Mouse (Mus musculus) forebrain, embryonic 14.5 days (tissue): ENCODE data around the gene Sf1. TPM values are rescaled to one million over a fixed set of nuclear protein-coding genes. Genes with fewer than 3 reads are reported as not detected.

ENCODE experiments used
- ATAC-seq: fragments of 200-750 bp; cut with Nextera tagmentation; 2 replicates; pipeline ENCODE4 v1.8.0; 2017; ENCODE audit warnings: mild to moderate bottlenecking, moderate library complexity
- DNase-seq: peaks from one replicate; pipeline ENCODE4 v3.0.0-alpha.2; 2015; ENCODE audit warnings: low spot score
- H3K27ac ChIP-seq: fragments of 300-500 bp; sonication (generic); 2 replicates; pipeline ENCODE4 v1.5.1; 2014; ENCODE audit warnings: low read depth, mild to moderate bottlenecking, control low read depth, low read length, moderate library complexity
- H3K27me3 ChIP-seq: fragments of 300-500 bp; sonication (generic); replicated peaks from 2 replicates; pipeline ENCODE4 v1.6.1; 2014; ENCODE audit warnings: low read length, control low read depth, mixed read lengths; ENCODE audit not compliant: control insufficient read depth, insufficient read depth
- H3K36me3 ChIP-seq: fragments of 300-500 bp; sonication (generic); 2 replicates; pipeline ENCODE4 v1.6.1; 2014; ENCODE audit warnings: low read length, control low read depth; ENCODE audit not compliant: control insufficient read depth, insufficient read depth
- H3K4me1 ChIP-seq: fragments of 300-500 bp; sonication (generic); 2 replicates; pipeline ENCODE4 v1.6.1; 2014; ENCODE audit warnings: antibody characterized with exemption, low read length, control low read depth; ENCODE audit not compliant: control insufficient read depth, insufficient read depth
- H3K4me2 ChIP-seq: fragments of 300-500 bp; sonication (generic); 2 replicates; pipeline ENCODE4 v1.6.1; 2014; ENCODE audit warnings: mild to moderate bottlenecking, control low read depth, low read length
- H3K4me3 ChIP-seq: fragments of 300-500 bp; sonication (generic); 2 replicates; pipeline ENCODE4 v1.5.1; 2014; ENCODE audit warnings: low read depth, low read length, control low read depth
- H3K9ac ChIP-seq: fragments of 300-500 bp; sonication (generic); 2 replicates; pipeline ENCODE4 v1.6.1; 2014; ENCODE audit warnings: mild to moderate bottlenecking, low read length, control low read depth, moderate library complexity
- H3K9me3 ChIP-seq: fragments of 300-500 bp; sonication (generic); replicated peaks from 2 replicates; pipeline ENCODE4 v1.6.1; 2016; ENCODE audit warnings: low read length, control low read depth, mixed read lengths; ENCODE audit not compliant: control insufficient read depth
- WGBS: fragments of 180-500 bp; shearing (Covaris S2); extraction: QIAGEN DNeasy Blood & Tissue Kit; methylation state at CpG from one replicate; pipeline ENCODE4 v1.1.7; 2014; 5-methylcytosine and 5-hydroxymethylcytosine counted together
- polyA plus RNA-seq: library from polyadenylated mRNA; unstranded; fragments of >200 nt; fragmentation: Nextera tagmentation; extraction: Ambion mirVana; gene quantifications from 2 replicates; pipeline ENCODE4 v1.2.1, GENCODE M21; 2014

The Sf1 gene
- polyA plus RNA-seq: 90.4 and 115 TPM in 2 replicates

GRCm38 (mm10) chr19:6363411-6364240 lies at the start of gene Sf1:
Sf1 (plus strand) TSS chr19:6363690.
- peak within 1 kb of the TSS; percentile 99 for H3K4me3 ChIP-seq
- peaks cover 11% of the 10 kb centered on the region; the same call in 1 of the 2 replicates for H3K4me1 ChIP-seq
- H3K9me3 ChIP-seq: no peaks in the 10 kb centered on the region
- peak within 1 kb of the TSS; percentile 99 for H3K9ac ChIP-seq
- H3K36me3 ChIP-seq: peaks cover 39% of the 10 kb centered on the region
- H3K27me3 ChIP-seq: no peaks in the 10 kb centered on the region
- peak within 1 kb of the TSS; percentile 98 for H3K27ac ChIP-seq
- peak; percentile 98 for ATAC-seq
- DNase-seq: peak; percentile 100
- H3K4me2 ChIP-seq: peak within 1 kb of the TSS; percentile 97
- under 1% methylated on average over 85 of the region's 85 CpGs for WGBS

DNA sequence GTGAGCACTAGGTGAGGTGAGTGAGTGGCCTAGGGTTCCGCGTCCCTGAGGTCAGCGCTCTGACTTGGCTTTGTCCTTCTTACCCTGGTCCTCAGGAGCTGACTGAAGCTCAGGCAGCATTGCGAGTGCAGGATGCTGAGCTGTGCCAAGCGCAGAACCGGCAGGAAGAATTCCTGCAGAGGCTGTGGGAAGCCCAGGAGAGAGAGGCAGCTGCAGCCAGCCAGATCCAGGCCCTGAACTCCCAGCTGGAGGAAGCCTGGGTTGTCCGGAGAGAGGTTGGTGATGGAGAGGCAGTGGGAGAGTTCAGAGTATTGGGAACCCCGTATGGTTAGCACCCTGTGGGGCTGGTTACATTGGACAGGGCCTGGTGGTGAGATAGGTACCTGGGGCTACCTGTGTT lies 49.7 kb upstream of the Sf1 start:
- Histone ChIP-seq H3K27ac (no peak overlapping the region), H3K36me3 (no peaks in the 10 kb centered on the region), H3K27me3 (no peaks in the 10 kb centered on the region), H3K4me1 (no peaks in the 10 kb centered on the region), H3K9me3 (no peaks in the 10 kb centered on the region), H3K9ac (no peak overlapping the region), H3K4me2 (no peak overlapping the region), H3K4me3 (no peak overlapping the region)
- no peak for DNase-seq
- WGBS: 90% methylated on average over 8 of the region's 8 CpGs
- no peak for ATAC-seq

- no peaks in the 10 kb centered on the region for H3K36me3 ChIP-seq
- H3K27ac ChIP-seq: no peak overlapping the region
- H3K4me2 ChIP-seq: no peak overlapping the region
- DNase-seq: no peak
- no peak overlapping the region for H3K9ac ChIP-seq
- no peak for ATAC-seq
- no peaks in the 10 kb centered on the region for H3K4me1 ChIP-seq
- no peaks in the 10 kb centered on the region for H3K27me3 ChIP-seq
- no peak overlapping the region for H3K4me3 ChIP-seq
- no peaks in the 10 kb centered on the region for H3K9me3 ChIP-seq
- 85% methylated on average over 8 of the region's 8 CpGs for WGBS
Measured at GRCm38 (mm10) chr19:6314513-6314912, 49.0 kb upstream of the Sf1 start.

GRCm38 (mm10) chr19:6315573-6315972 lies 47.9 kb upstream of the Sf1 start:
- Histone ChIP-seq H3K9me3 (no peaks in the 10 kb centered on the region), H3K36me3 (no peaks in the 10 kb centered on the region), H3K4me1 (no peaks in the 10 kb centered on the region), H3K9ac (no peak overlapping the region), H3K4me2 (no peak overlapping the region), H3K27ac (no peak overlapping the region), H3K27me3 (no peaks in the 10 kb centered on the region), H3K4me3 (no peak overlapping the region)
- ATAC-seq: no peak
- 78% methylated on average over 14 of the region's 14 CpGs for WGBS
- DNase-seq: no peak

GRCm38 (mm10) chr19:6318145-6318544 lies 45.3 kb upstream of the Sf1 start:
- no peak for ATAC-seq
- no peak for DNase-seq
- 92% methylated on average over 12 of the region's 12 CpGs for WGBS
- H3K36me3 ChIP-seq: no peaks in the 10 kb centered on the region
- no peaks in the 10 kb centered on the region for H3K27me3 ChIP-seq
- no peaks in the 10 kb centered on the region for H3K4me1 ChIP-seq
- no peak overlapping the region for H3K9ac ChIP-seq
- H3K4me2 ChIP-seq: no peak overlapping the region
- no peaks in the 10 kb centered on the region for H3K9me3 ChIP-seq
- H3K4me3 ChIP-seq: no peak overlapping the region
- H3K27ac ChIP-seq: no peak overlapping the region

DNA sequence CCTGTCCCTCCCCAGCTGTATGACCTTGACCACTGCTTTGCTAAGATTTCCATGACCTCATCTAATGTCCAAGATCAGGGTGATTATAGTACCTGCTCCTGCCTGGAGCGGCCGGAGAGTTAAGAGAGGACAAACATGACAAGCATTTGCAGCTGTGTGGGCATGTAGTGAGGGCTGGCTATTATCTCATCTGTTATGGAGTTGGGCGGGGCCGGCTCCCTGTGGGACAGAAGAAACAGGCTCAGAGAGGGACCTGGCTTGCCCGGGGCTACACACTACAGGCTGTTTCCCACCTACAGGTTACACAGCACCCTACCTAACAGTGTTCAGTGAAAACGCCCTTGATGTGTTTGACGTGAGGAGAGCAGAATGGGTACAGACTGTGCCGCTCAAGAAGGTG lies 42.1 kb upstream of the Sf1 start:
- H3K4me2 ChIP-seq: no peak overlapping the region
- H3K9me3 ChIP-seq: no peaks in the 10 kb centered on the region
- H3K27me3 ChIP-seq: no peaks in the 10 kb centered on the region
- WGBS: 93% methylated on average over 8 of the region's 8 CpGs
- H3K9ac ChIP-seq: no peak overlapping the region
- DNase-seq (no peak), ATAC-seq (no peak)
- H3K36me3 ChIP-seq: no peaks in the 10 kb centered on the region
- H3K27ac ChIP-seq: no peak overlapping the region
- no peaks in the 10 kb centered on the region for H3K4me1 ChIP-seq
- H3K4me3 ChIP-seq: no peak overlapping the region

GRCm38 (mm10) chr19:6321786-6322621 lies 41.5 kb upstream of the Sf1 start:
- no peak overlapping the region for H3K27ac ChIP-seq
- no peaks in the 10 kb centered on the region for H3K36me3 ChIP-seq
- 88% methylated on average over 33 of the region's 33 CpGs for WGBS
- DNase-seq (no peak), ATAC-seq (no peak)
- H3K27me3 ChIP-seq: no peaks in the 10 kb centered on the region
- no peak overlapping the region for H3K4me2 ChIP-seq
- H3K4me1 ChIP-seq: no peaks in the 10 kb centered on the region
- no peak overlapping the region for H3K4me3 ChIP-seq
- H3K9ac ChIP-seq: no peak overlapping the region
- H3K9me3 ChIP-seq: no peaks in the 10 kb centered on the region

GRCm38 (mm10) chr19:6324751-6325150 lies 38.7 kb upstream of the Sf1 start:
- Histone ChIP-seq H3K27me3 (no peaks in the 10 kb centered on the region), H3K36me3 (no peaks in the 10 kb centered on the region), H3K9me3 (no peaks in the 10 kb centered on the region), H3K4me3 (no peak overlapping the region), H3K9ac (no peak overlapping the region), H3K4me1 (no peaks in the 10 kb centered on the region), H3K27ac (no peak overlapping the region), H3K4me2 (no peak overlapping the region)
- WGBS: 83% methylated on average over 9 of the region's 9 CpGs
- ATAC-seq (no peak), DNase-seq (no peak)

DNA sequence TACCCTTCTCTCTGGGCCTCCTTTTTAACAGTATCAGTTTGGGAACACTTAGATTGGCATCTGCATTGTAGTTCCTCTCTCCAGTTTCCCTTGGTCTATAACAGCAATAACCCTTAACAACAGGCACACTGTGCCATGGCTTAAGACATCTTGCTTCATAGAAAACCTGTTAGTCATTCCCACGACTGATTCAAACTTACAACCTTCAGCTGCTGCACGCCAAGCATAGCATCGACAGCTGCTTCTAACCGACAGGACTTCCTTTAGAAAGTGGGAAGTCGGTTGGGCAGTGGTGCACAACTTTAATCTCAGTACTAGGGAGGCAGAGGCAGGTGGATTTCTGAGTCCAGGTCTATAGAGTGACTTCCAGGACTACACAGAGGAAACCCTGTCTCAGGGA lies 32.3 kb upstream of the Sf1 start:
- Histone ChIP-seq H3K36me3 (no peaks in the 10 kb centered on the region), H3K4me3 (no peak overlapping the region), H3K4me2 (0 out of 2 replicates have a peak overlapping the region, but pooled peaks have one; percentile 28), H3K9ac (no peak overlapping the region), H3K4me1 (peaks cover 6% of the 10 kb centered on the region), H3K9me3 (no peaks in the 10 kb centered on the region), H3K27me3 (no peaks in the 10 kb centered on the region), H3K27ac (no peak overlapping the region)
- ATAC-seq (no peak), DNase-seq (no peak)
- WGBS: 70% methylated on average over 5 of the region's 5 CpGs
